ENCODE assay signal across 9 mouse cellular contexts in the genomic region with DNA sequence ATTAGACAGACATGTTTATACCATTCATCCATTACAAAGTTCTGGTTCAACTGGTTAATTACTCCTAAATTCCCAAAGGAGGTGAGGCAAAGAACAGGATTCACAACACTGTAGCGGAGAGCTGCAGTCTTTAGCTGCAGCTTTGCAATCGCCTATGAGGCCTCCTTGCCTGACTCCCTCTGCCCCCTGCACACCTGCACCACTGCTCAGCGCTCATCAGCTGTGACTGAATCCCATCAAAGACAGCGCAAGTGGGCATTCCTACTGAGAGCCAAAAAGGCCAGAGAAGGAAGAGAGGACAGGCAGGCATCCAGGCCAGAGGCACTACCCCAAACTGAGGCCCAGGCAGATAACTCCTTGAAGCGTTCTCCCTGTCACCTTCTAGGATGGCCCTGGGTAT.
"Had no signal": no experiment of that assay in that cellular context is flagged by ENCODE, and none has a peak within 500 bp of the region (broad histone marks: within the 10 kb centered on the region; RNA-seq: fewer than 3 reads in every experiment).

No protein-coding gene starts in this region.

- H3K4me1 ChIP-seq: limb, embryonic 13.5 days had no signal

- H3K27ac ChIP-seq: kidney, postnatal 0 days; limb, embryonic 13.5 days; liver, embryonic 14.5 days; midbrain, embryonic 12.5 days; stomach, postnatal 0 days had no signal

- H3K36me3 ChIP-seq: limb, embryonic 13.5 days; midbrain, embryonic 12.5 days had no signal

- DNase-seq: kidney, adult 11 months; kidney, adult 9 months; kidney, postnatal 36 days; lung, adult 18-20 months had no signal

- H3K4me3 ChIP-seq: limb, embryonic 13.5 days; midbrain, embryonic 12.5 days had no signal

- H3K27me3 ChIP-seq: limb, embryonic 13.5 days; midbrain, embryonic 12.5 days had no signal
